Mouse (Mus musculus) olfactory bulb, adult 2 months (tissue): ENCODE results near the gene Hs6st2.

Source experiments
- CTCF ChIP-seq: fragments of 200-500 bp; IDR thresholded peaks from 2 replicates; pipeline ENCODE4 v1.5.1; 2012; ENCODE audit warnings: low read depth, mild to moderate bottlenecking, low read length, moderate library complexity; ENCODE audit not compliant: insufficient read depth
- POLR2A ChIP-seq: fragments of 200-500 bp; IDR thresholded peaks from 2 replicates; pipeline ENCODE4 v1.6.1; 2012; ENCODE audit warnings: mild to moderate bottlenecking, low read depth, low read length, moderate library complexity; ENCODE audit not compliant: insufficient read depth

GRCm38 (mm10) chrX:51561880-51562279, 119.8 kb downstream of the Hs6st2 start:
- TF ChIP-seq CTCF, result no peak
- no peak for TF ChIP-seq POLR2A
